Mouse (Mus musculus) monocyte, adult 5-6 weeks (primary cell): ENCODE results near the gene Polrmt. TPM values are rescaled to one million over a fixed set of nuclear protein-coding genes. Genes with fewer than 3 reads are reported as not detected.
A peak's percentile ranks its signal among the peaks of the same experiment; 100 is the strongest.

Experiments used
- ATAC-seq: fragments of 153-309, 156-312 bp; replicated peaks from 2 replicates; pipeline ENCODE4 v1.8.0; 2017; ENCODE audit warnings: mild to moderate bottlenecking; ENCODE audit not compliant: low TSS enrichment, insufficient number of reproducible peaks, severe bottlenecking, poor library complexity, low FRiP score
- total RNA-seq: library from RNA; stranded (forward); fragments of 200-1000, 200-491, 200-594 nt; gene quantifications from 3 replicates; pipeline ENCODE4 v1.2.3, GENCODE M21; 2017

Gene Polrmt
- total RNA-seq, 1 experiment from 2014 or later, result 10.4 TPM

DNA sequence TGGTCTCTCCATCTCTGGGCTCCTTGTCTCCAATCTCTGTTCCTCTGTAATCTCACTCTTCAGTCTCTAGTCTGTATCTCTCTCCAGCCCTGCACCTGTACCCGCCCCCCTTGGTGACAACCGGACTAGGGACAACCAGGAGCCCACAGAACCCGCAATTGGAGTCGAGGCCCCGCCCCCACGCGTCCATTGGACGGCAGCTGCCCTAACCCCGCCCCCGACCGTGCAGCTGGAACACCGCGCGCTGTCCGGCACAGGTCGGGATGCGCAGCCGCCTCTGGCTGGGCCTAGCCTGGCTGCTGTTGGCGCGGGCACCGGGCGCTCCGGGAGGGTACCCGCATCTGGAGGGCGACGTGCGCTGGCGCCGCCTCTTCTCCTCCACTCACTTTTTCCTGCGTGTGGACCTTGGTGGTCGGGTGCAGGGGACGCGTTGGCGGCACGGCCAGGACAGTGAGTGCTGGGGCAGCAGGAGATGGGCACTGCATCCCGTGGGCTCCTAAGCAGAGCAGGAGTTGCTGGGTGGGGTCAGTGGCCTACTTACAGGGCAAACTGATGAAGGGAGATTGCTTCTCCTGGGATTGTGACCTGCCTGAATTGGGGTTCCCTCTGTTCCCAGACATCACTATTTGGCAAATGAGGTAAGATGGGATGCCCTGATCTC is 8.6 kb upstream of the Polrmt start, which contains the start of gene Fgf22:
TSS of gene Fgf22 (plus strand) at position 221 of the 661 bp plus-strand sequence.
- no peak for ATAC-seq

DNA sequence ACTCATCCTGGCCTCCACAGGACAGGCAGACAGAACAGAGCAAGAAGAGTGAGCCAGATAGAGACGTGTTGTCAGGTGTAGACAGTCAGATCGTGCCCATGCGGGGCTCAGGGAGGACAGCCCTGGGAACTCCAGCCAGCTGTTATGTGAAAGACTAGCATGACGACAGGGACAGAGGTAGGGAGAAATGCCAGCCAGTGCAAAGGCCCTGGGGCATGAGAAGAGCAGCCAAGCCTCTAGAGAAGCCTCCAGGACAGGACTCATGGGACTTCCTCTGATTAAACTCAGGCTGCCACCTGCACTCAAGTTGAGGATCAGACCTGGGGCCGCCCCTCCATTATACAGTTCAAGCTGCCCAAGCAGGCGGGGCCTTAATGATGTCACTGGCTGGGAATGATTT is 2.1 kb upstream of the Polrmt start:
- ATAC-seq, result no peak

DNA sequence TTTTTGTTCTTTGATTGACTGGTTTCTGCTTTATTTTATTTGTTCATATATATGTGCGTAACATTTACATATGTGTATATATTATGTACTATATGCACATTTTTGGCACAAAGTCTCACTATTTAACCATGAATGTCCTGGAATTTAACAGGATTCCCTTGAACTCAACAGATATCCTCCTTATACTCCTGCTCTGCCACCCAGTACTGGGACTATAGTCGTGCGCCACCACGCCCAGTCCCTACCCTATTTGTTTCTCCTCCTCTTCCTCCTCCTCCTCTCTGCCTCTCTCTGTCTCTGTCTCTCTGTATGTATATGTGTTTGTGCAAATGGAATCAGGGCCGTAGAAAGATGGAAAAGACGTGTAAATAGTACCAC is 382 bp upstream of the Polrmt start:
- ATAC-seq, result no peak

DNA sequence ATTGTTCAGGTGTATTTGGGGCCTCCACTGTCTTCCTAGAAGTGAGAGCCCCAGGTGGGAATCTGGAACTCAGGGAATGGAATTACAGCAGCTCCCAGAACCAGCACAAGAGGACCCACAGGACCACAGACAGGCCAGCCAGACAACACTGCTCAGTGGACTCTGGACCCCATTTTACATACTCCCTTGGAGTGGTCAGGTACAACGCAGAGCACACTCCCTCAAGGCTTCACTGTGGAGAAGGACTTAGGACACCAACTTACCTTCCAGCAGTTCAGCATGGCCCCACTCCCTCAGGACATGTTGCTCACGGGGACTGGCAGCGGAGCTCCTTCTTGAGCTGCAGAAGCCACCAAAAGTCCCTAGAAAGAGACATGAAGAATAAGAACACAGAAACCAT is 970 bp downstream of the Polrmt start:
- no peak for ATAC-seq

- ATAC-seq, result no peak
These were observed 2.6 kb downstream of the Polrmt start for GRCm38 (mm10) chr10:79743650-79744365.

DNA sequence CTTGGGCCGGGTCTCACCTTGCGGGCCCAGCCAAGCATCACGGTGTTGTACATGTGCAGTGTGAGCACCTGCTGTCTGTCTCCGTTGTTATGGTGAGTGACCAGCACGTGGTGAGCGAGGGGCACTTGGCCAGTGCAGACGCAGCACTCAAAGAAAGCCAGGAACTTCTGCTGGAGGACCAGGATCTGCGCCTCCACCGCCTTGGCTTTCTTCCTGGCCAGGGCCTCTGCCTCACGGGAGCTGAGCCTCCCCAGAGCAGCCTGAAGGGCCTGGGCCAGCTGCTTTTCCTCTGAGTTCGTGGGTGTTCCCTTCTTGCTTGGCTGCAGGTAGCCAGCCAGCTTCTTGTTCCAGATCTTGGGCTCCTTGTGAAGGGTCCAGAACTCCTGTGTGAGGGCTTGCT is 3.2 kb downstream of the Polrmt start:
- no peak for ATAC-seq

GRCm38 (mm10) chr10:79740863-79741262 is 5.5 kb downstream of the Polrmt start:
- no peak for ATAC-seq

- ATAC-seq, result no peak
These were observed 7.1 kb downstream of the Polrmt start for GRCm38 (mm10) chr10:79739234-79739633.

GRCm38 (mm10) chr10:79738259-79738658 is 8.1 kb downstream of the Polrmt start:
- no peak for ATAC-seq

GRCm38 (mm10) chr10:79736706-79737105 is 9.7 kb downstream of the Polrmt start:
- no peak for ATAC-seq

DNA sequence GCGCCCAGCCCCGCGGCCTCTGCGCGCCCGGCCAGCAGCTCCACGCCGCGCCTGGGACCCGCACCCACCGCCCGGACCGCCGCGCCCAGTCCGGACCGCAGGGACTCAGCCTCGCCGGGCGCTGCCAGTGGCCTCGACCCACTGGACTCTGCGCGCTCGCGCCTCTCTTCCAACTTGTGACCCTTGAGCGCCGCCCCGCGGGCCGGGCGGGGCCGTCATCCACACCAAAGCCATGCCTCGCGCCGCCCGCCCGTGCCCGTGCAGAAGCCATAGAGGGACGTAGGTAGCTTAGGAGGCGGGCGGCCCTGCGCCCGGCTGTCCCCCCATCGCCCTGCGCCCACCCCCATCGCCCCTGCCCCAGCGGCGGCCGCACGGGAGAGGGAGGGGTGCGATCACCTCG is 11.0 kb downstream of the Polrmt start:
- no peak for ATAC-seq

- no peak for ATAC-seq
These were observed 12.5 kb downstream of the Polrmt start for GRCm38 (mm10) chr10:79733847-79734246.

DNA sequence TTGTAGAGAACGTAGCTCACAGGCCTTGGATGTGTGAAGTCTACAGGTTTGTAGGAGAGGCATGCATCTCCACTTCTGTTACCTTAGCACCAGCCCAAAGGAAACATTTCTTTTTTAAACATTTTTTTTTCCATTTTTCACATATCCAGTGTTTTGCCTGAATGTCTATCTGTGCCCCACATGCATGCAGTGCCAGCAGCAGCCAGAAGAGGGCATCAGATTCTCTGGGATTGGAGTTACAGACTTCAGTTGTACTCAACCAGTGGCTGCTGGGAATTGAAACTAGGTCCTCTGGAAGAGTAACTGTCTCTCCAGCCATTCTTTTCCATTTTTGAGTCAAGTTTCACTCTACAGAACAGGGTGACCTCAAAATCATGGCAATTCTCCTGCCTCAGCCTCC is 13.9 kb downstream of the Polrmt start:
- ATAC-seq, result no peak

DNA sequence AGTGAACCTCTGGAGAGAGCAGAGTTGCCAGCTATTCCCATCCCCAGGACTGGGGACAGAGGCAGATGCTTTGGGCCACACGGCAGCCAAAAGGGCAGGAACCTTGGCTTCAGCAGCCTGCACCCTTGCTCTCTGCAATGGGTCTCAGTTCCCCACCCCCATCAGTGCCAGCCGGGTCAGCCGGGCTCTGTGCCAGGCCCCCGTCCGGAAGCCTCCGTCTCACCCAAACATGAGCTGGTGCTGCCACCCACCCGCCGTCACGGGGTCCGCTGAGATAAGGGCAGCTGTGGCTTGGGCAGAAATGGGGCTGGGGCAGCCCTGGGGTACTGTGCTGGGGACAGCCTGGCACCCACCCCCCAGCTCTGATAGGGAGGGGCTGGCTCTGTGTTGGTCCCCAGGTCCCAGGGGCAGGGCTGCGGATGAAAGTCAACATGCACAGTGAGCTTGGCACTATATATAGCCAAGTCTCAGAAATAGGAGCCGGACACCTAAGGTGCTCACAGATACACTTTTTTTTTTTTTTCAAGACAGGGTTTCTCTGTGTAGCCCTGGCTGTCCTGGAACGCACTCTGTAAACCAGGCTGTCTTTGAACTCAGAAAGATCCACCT is 16.9 kb downstream of the Polrmt start:
- ATAC-seq, result no peak

DNA sequence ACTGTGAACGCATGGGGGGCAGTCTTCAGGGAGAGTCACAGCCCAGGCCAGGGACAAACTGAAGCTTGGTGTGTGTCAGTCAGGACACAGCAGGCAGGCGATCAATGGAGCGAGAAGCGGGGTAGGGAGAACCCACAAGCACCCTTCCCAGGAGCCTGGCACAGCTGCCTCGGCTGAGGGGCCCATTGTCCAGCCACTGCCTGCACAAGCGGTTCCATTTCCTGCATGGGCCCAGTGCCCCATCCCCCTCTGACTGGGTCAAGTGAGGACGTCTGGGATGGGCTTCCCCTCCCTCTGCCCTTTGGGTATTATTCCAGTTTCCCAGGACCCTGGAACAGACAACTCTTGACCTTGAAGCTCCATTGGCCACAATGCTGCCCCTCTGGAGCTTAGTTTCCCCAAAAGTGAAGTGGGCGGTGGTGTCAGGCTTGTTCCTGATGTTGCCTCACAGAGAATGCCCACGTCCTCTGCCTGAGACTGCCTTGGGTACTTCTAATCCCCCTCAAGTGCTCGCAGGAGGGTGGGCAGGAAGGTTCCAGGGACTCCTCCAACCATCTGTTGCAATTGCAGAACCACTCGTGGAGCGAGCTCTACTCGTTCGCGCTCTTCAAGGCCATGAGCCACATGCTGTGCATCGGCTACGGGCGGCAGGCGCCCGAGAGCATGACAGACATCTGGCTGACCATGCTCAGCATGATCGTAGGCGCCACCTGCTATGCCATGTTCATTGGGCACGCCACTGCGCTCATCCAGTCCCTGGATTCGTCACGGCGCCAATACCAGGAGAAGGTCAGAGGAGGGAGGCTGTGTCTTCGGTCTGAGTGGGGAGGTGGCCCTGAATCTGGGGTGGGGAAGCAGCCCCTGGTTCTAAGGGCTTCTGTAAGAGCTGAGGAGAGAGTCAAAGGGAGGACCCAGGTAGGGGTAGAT is 17.8 kb downstream of the Polrmt start:
- ATAC-seq, result no peak

DNA sequence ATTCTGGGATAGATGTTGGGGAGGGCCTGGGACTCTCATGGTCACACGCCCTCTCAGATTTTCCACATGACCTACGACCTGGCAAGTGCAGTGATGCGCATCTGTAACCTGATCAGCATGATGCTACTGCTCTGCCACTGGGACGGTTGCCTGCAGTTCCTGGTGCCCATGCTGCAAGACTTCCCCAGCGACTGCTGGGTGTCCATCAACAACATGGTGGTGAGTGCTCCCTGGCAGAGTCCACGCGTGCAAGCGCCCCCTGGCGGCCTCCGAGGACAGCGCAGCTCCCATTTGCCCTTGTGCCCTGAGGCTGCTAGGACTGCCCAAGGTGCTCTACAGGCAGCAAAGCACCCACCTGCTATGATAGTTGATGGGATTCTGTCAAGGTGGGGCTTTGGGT is 20.3 kb downstream of the Polrmt start:
- ATAC-seq, result peak; percentile 37; the same call in 1 of the 2 replicates

DNA sequence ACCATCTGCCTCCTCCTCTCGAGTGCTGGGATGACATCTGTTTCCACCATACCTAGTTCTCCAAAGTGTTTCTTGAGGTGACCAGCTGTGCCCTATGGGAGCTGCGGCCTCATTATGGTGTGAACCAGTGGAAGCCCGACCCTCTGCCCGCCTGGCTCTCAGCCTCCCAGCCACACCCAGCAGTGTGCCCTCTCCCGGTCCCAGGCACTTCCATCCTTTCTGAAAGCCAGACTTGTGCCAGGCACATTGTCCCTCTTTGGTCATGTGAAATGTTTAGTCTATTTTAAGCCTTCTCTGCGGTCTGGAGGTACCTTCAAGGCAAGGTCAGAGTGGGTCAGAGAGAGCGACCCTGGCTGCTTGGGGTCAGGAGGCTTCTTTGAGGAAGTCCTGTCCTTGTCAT is 22.7 kb downstream of the Polrmt start:
- ATAC-seq, result no peak

DNA sequence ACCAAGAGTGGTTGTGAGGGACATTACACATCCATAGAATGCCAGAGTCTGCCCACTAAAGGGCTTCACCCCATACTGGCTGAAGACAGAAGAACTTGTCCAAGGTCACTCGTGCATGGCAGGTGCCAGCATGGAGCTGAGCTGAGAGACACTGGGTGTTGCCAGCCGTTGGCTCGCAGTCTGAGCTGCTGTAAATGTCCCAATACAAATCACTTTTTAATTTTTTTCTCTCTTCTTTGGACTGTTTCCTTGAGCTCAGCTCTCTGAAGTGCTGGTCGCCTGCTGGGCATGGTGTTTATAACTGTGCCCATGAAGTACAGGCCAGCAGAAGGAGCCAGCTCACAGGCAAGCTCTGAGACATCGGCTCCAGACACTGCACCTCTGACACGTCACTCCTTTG is 23.3 kb downstream of the Polrmt start:
- ATAC-seq, result no peak

DNA sequence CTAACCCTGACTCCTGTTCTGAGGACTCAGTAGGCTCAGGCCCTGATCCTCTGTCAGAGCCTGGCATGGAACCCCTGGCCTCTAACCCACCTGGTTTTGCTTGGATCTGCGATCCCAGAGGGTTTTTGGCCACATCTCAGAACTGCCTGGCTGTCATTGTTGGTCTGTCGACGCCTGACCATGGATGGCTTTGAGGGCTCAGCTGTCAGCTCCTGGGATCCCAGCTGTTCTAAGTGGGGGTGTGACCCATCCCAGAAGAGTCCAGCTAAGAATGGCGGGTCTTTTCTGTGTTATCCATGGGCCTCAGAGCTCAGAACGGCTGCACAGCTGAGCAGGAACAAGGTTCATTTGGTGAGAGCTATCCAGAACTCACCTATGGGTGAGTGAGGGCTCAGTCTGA is 25.3 kb downstream of the Polrmt start:
- no peak for ATAC-seq
